Mouse (Mus musculus) T-helper 2 cell (primary cell): ENCODE results near the gene Hist3h2ba.

Experiments
- in situ Hi-C: fragments of 300-600 bp; cut with MboI, MseI; formaldehyde crosslinking; loops from one replicate; pipeline ENCODE4 v1.15.1; 2025; ENCODE audit warnings: high pct_unique_total_duplicates

Gene Hist3h2ba

DNA sequence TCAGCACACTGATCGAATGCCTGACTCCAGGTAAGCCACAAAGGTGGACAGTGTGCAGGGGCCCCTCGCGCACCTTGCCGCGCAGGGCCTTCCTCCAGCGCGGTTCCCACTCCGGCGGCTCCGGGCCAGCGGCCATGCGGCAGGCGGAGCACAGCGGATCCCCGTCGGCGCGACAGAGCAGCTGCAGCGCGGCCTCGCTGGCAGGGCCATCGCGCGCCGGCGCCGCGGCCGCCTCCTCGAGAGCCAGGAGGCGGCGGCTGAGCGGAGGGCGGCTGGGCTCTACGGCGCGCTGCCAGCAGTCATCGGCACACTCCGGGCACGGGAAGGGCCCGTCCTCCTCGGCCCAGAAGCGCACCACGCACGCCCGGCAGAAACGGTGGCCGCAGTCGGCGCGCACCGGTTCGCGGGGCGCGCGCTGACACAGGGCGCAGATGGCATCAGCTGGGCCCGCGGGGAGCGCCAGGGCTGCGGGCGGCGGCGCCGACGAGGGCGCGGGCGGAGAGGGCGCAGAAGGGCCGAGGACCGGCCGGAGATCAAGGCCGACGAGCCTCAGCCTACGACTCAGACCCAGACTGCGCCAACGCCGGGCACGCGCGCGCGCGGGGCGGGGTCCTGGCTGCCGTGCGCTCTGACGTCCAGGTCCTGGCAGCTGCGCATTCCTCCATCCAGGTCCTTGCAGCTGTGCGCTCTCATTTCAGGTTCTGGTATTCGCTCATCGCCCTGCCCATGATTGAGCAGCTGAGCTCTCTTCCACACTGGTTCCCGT lies 10.2 kb upstream of the Hist3h2ba start, which contains the start of gene Rnf187:
Gene Rnf187 (minus strand): TSS at position 595 of the 766 bp plus-strand sequence.
- in situ Hi-C loops: no loop called here

DNA sequence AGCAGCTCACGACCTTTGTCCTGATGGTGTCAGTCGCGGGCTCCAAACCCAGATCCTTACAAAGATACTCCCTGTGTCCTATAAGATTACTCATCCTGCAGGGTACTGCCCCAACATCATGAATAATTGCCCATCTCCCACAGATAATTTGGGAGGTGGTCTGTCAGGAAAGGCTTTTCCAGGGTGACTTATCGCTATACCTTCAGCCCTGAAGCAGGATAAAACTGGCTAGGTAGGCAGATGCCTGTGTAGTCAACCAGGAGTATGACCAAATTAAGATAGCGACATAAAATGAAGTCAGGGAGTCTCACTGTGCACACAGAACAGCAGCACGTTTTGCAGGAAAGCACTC lies 9.7 kb upstream of the Hist3h2ba start:
- in situ Hi-C loops: no loop called here

DNA sequence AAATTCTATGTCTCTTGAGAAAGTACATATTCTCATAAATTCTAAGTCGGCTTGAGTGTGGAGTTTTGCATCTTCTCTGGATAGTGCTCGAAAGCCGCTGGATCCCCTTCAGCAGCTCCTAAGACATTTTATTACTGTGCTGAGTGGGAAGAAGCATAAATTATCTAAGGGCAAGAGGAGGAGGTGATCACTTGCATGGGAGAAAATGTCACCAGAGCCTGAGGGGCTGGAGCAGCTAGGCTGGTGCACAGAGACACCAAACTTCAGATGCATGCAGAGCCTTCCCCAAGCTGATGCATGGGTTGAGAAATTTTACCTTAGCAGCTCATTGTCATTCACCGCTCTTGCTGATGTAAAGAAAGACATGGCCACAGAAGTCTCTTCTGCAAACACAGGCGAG lies 4.6 kb upstream of the Hist3h2ba start:
- in situ Hi-C loops: no loop called here

- in situ Hi-C loops: no loop called here
These were observed 1.4 kb upstream of the Hist3h2ba start for GRCm38 (mm10) chr11:58947306-58947705.

- in situ Hi-C loops: no loop called here
These were observed 757 bp upstream of the Hist3h2ba start for GRCm38 (mm10) chr11:58947798-58948528.

DNA sequence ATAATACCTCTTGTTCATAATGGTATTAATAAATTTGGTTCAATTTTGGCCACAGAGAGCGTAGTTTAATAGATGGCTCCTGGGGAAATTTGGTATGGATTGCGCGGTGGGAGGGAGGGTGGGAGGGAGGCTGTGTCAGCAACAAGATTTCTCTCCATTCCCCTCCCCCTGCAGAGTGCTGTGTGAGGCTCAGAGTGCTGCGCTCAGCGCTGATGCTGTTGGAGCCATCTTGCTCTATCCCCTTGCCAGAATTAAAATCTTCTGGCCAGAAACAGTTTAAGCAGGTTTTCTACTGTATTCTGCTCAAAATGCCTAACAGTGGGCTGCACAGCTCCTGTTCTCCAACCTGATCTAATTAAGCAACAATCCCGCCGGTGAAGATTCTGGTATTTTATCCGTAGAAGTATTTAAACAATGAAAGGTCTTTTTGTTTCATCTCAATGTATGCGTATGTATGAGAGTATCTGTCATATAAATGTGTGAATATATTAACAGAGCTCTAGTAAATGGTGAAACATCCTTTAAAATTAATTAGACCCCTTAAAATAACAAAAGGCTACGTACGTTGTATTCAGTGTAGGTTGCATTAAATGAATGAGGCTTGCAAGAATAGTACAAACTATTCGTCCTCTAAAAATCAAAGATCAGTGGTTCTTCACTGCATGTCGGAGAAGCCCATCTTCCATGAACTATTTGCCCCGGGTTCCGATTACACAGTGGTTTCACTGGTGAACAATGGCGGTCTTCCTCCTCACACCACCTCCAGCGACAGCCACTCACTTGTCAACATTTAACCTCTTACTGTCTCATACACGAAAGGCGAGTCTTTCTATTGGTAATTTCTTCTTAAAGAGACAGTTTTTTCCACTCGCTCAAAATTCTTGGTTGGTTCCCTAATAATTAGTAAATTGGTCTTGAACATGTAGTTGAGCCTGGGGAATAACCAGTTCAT lies 1.0 kb downstream of the Hist3h2ba start:
- in situ Hi-C loops: loop anchor here (10.0 kb wide), 1 partner anchor 1285 kb away; no protein-coding TSS in a partner anchor

GRCm38 (mm10) chr11:58951210-58951609 lies 2.5 kb downstream of the Hist3h2ba start:
- in situ Hi-C loops: loop anchor here (10.0 kb wide), 1 partner anchor 1284 kb away; no protein-coding TSS in a partner anchor

GRCm38 (mm10) chr11:58953351-58954169 lies 4.8 kb downstream of the Hist3h2ba start:
- in situ Hi-C loops: loop anchor here (10.0 kb wide), 1 partner anchor 1281 kb away; no protein-coding TSS in a partner anchor

DNA sequence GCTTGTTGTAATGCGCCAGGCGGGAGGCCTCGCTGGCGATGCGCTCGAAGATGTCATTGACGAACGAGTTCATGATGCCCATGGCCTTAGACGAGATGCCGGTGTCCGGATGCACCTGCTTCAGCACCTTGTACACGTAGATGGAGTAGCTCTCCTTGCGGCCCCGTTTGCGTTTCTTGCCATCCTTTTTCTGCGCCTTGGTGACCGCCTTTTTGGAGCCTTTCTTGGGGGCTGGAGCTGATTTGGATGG lies 5.4 kb downstream of the Hist3h2ba start:
- in situ Hi-C loops: loop anchor here (10.0 kb wide), 1 partner anchor 1281 kb away; no protein-coding TSS in a partner anchor

DNA sequence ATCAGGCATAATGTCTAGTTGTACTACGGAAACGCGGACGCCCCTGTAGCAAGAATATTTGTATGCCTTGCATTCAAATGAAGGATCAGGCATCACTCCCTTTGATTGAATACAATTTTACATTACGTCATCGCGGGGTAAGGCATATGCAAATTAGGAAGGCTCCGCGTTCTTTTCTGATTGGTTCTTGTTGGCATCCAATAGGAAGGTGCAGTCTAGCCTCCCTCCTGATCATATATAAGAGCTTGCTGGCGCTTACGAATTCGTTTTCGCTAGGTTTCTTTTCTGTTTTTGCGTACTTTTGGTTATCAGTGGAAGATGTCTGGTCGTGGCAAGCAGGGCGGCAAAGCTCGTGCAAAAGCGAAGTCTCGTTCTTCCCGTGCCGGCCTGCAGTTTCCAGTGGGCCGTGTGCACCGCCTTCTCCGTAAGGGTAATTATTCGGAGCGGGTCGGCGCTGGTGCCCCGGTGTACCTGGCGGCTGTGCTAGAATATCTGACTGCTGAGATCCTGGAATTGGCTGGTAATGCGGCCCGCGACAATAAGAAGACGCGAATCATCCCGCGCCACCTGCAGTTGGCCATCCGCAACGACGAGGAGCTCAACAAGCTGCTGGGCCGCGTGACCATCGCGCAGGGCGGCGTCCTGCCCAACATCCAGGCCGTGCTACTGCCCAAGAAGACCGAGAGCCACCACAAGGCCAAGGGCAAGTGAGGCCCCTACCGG lies 5.9 kb downstream of the Hist3h2ba start, which contains the start of the genes Hist3h2a and Trim17:
Gene Hist3h2a (plus strand): TSS at position 266 of the 723 bp plus-strand sequence.
Gene Trim17 (plus strand): TSS at position 266 of the 723 bp plus-strand sequence.
- in situ Hi-C loops: loop anchor here (10.0 kb wide), 1 partner anchor 1280 kb away; no protein-coding TSS in a partner anchor

GRCm38 (mm10) chr11:58955143-58955867 lies 6.6 kb downstream of the Hist3h2ba start:
- in situ Hi-C loops: loop anchor here (10.0 kb wide), 1 partner anchor 1279 kb away; no protein-coding TSS in a partner anchor

- in situ Hi-C loops: loop anchor here (10.0 kb wide), 1 partner anchor 1279 kb away; no protein-coding TSS in a partner anchor
These were observed 7.1 kb downstream of the Hist3h2ba start for GRCm38 (mm10) chr11:58955868-58956257.

GRCm38 (mm10) chr11:58957226-58957914 lies 8.7 kb downstream of the Hist3h2ba start:
- in situ Hi-C loops: loop anchor here (10.0 kb wide), 1 partner anchor 1277 kb away; no protein-coding TSS in a partner anchor

DNA sequence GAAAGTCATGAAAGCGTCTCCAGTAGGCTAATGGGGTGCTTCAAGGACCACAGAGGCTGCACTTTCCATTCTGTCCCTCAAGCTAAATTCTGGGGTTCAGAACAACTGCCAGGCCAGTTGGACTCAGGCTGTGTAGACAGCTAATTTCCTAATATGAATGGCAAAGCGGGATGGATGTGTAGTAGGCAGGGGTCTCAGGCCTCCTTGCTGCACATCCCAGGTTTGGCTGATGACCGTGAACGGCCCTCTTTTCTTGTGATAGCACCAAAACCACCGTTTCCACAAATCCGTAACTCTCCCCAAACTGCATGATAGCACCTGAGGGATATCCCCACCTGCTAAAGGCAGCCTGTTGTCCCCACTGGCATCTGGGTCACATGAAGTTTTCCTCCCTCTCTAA lies 9.8 kb downstream of the Hist3h2ba start:
- in situ Hi-C loops: loop anchor here (10.0 kb wide), 1 partner anchor 1276 kb away; no protein-coding TSS in a partner anchor

GRCm38 (mm10) chr11:58959186-58959825 lies 10.6 kb downstream of the Hist3h2ba start:
- in situ Hi-C loops: loop anchor here (10.0 kb wide), 1 partner anchor 1275 kb away; no protein-coding TSS in a partner anchor

- in situ Hi-C loops: loop anchor here (10.0 kb wide), 1 partner anchor 1275 kb away; no protein-coding TSS in a partner anchor
These were observed 11.3 kb downstream of the Hist3h2ba start for GRCm38 (mm10) chr11:58959921-58960465.
